In genomic region chr11:75716661-75717325, GRCm38 (mm10) we compare ENCODE assay signal across 12 mouse cellular contexts.
"Had no signal": no experiment of that assay in that cellular context is flagged by ENCODE, and none has a peak within 500 bp of the region (broad histone marks: within the 10 kb centered on the region; RNA-seq: fewer than 3 reads in every experiment).

No protein-coding gene starts in this region.

- H3K4me3 ChIP-seq: left cerebral cortex, adult 2 months; limb, embryonic 10.5 days; neural tube, embryonic 12.5 days had no signal

- H3K4me2 ChIP-seq: liver, embryonic 11.5 days; neural tube, embryonic 12.5 days had no signal

- H3K9ac ChIP-seq: neural tube, embryonic 12.5 days had no signal

- H3K27ac ChIP-seq: left cerebral cortex, adult 2 months; limb, embryonic 10.5 days; neural tube, embryonic 12.5 days had no signal

- H3K9me3 ChIP-seq: neural tube, embryonic 12.5 days had no signal

- H3K27me3 ChIP-seq: neural tube, embryonic 12.5 days had no signal

- DNase-seq: kidney, adult 9 months; kidney, postnatal 10 days; kidney, postnatal 4 days; midbrain, embryonic 14.5 days; right cerebral cortex, postnatal 4 days; spleen, adult 18-20 months; thymus, adult 2 months; thymus, postnatal 25 days had no signal

- H3K36me3 ChIP-seq: limb, embryonic 10.5 days; neural tube, embryonic 12.5 days had no signal

- H3K4me1 ChIP-seq: neural tube, embryonic 12.5 days had no signal
